ENCODE assay signal across 20 mouse cellular contexts in the genomic region with DNA sequence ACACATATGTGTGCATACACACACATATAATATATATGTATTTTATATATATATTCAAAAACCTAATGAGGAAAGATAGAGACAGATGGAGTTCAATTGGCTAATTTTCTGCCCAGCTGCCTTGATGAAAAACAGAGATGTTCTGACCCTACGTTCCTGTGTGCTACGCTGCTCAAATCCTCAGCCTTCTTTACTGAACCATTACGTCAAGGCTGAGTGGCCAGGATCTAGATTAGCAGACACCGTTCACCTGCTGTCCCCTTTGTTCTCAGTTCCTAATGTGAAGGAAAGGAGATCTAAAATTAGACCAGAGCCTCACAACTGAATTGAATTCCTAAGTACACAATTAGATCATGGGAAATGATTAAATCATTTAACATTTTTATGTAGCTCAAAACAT.
DNase-seq lines count a peak whose midpoint lies in the region; ATAC-seq and TF ChIP-seq lines count a peak whose summit lies in the region.
"Had no signal": no experiment of that assay in that cellular context is flagged by ENCODE, and none has a peak within 500 bp of the region (broad histone marks: within the 10 kb centered on the region; RNA-seq: fewer than 3 reads in every experiment).

No protein-coding gene starts in this region.

- no peaks in the 10 kb centered on the region for H3K9me3 ChIP-seq in forebrain, embryonic 12.5 days
- no peaks in the 10 kb centered on the region for H3K9me3 ChIP-seq in forebrain, embryonic 15.5 days
- no peaks in the 10 kb centered on the region for H3K9me3 ChIP-seq in hindbrain, embryonic 12.5 days (replicated peaks)
- no peaks in the 10 kb centered on the region for H3K9me3 ChIP-seq in hindbrain, embryonic 16.5 days (ENCODE audit: control insufficient read depth, low read length)
- no peaks in the 10 kb centered on the region for H3K9me3 ChIP-seq in midbrain, postnatal 0 days (ENCODE audit: low read length)
- no peaks in the 10 kb centered on the region for H3K9me3 ChIP-seq in midbrain, embryonic 13.5 days
- no peaks in the 10 kb centered on the region for H3K9me3 ChIP-seq in neural tube, embryonic 14.5 days (ENCODE audit: control insufficient read depth, low read length)
- no peaks in the 10 kb centered on the region for H3K9me3 ChIP-seq in liver, embryonic 11.5 days (ENCODE audit: control insufficient read depth, low read length)
- H3K9me3 ChIP-seq: limb, embryonic 13.5 days; lung, embryonic 15.5 days; midbrain, embryonic 12.5 days had no signal

- WGBS in forebrain, embryonic 12.5 days: 9% methylated on average over 4 of the region's 4 CpGs
- WGBS in forebrain, embryonic 15.5 days: 9% methylated on average over 4 of the region's 4 CpGs
- WGBS in hindbrain, embryonic 12.5 days: 52% methylated on average over 4 of the region's 4 CpGs
- 26% methylated on average over 4 of the region's 4 CpGs for WGBS in hindbrain, embryonic 16.5 days
- 19% methylated on average over 4 of the region's 4 CpGs for WGBS in midbrain, postnatal 0 days
- 7% methylated on average over 4 of the region's 4 CpGs for WGBS in midbrain, embryonic 13.5 days
- WGBS in neural tube, embryonic 14.5 days: 40% methylated on average over 4 of the region's 4 CpGs
- WGBS in liver, embryonic 11.5 days: 71% methylated on average over 4 of the region's 4 CpGs

- no peaks in the 10 kb centered on the region for H3K36me3 ChIP-seq in forebrain, embryonic 12.5 days (replicated peaks)
- H3K36me3 ChIP-seq in forebrain, embryonic 15.5 days: no peaks in the 10 kb centered on the region
- no peaks in the 10 kb centered on the region for H3K36me3 ChIP-seq in hindbrain, embryonic 12.5 days
- H3K36me3 ChIP-seq in hindbrain, embryonic 16.5 days (ENCODE audit: control insufficient read depth, insufficient read depth, low read length): no peaks in the 10 kb centered on the region
- no peaks in the 10 kb centered on the region for H3K36me3 ChIP-seq in midbrain, postnatal 0 days (ENCODE audit: insufficient read depth, low read length)
- no peaks in the 10 kb centered on the region for H3K36me3 ChIP-seq in midbrain, embryonic 13.5 days
- H3K36me3 ChIP-seq in neural tube, embryonic 14.5 days (ENCODE audit: control insufficient read depth, insufficient read depth, low read length): no peaks in the 10 kb centered on the region
- no peaks in the 10 kb centered on the region for H3K36me3 ChIP-seq in liver, embryonic 11.5 days (ENCODE audit: control insufficient read depth, insufficient read depth, low read length)
- H3K36me3 ChIP-seq: limb, embryonic 13.5 days; lung, embryonic 15.5 days; midbrain, embryonic 12.5 days had no signal

- 0 out of 2 replicates have a peak, but pooled peaks have one; percentile 23 for ATAC-seq in forebrain, embryonic 12.5 days (ENCODE audit: low FRiP score)
- ATAC-seq in forebrain, embryonic 15.5 days (replicated peaks): no peak
- ATAC-seq in hindbrain, embryonic 12.5 days (ENCODE audit: low FRiP score): peak; percentile 75
- ATAC-seq in hindbrain, embryonic 16.5 days: no peak; the same call in 1 of the 2 replicates
- no peak for ATAC-seq in midbrain, postnatal 0 days (ENCODE audit: low FRiP score)
- no peak for ATAC-seq in midbrain, embryonic 13.5 days
- ATAC-seq in neural tube, embryonic 14.5 days (ENCODE audit: low read depth): peak; percentile 74; the same call in 1 of the 2 replicates
- no peak for ATAC-seq in liver, embryonic 11.5 days (replicated peaks; ENCODE audit: low FRiP score)
- ATAC-seq: forebrain, postnatal 0 days had no signal

- H3K4me2 ChIP-seq in forebrain, embryonic 12.5 days: no peak overlapping the region
- H3K4me2 ChIP-seq in forebrain, embryonic 15.5 days (replicated peaks): no peak overlapping the region
- no peak overlapping the region for H3K4me2 ChIP-seq in hindbrain, embryonic 12.5 days (replicated peaks)
- no peak overlapping the region for H3K4me2 ChIP-seq in hindbrain, embryonic 16.5 days (ENCODE audit: low read length)
- no peak overlapping the region for H3K4me2 ChIP-seq in midbrain, postnatal 0 days (ENCODE audit: low read depth, low read length, poor library complexity, severe bottlenecking)
- H3K4me2 ChIP-seq in midbrain, embryonic 13.5 days (replicated peaks): no peak overlapping the region
- H3K4me2 ChIP-seq in neural tube, embryonic 14.5 days (ENCODE audit: low read depth, low read length): no peak overlapping the region
- H3K4me2 ChIP-seq in liver, embryonic 11.5 days: no peak overlapping the region
- H3K4me2 ChIP-seq: limb, embryonic 13.5 days; lung, embryonic 15.5 days; midbrain, embryonic 12.5 days had no signal

- no peak overlapping the region for H3K4me3 ChIP-seq in forebrain, embryonic 12.5 days (replicated peaks)
- H3K4me3 ChIP-seq in forebrain, embryonic 15.5 days: no peak overlapping the region
- H3K4me3 ChIP-seq in hindbrain, embryonic 12.5 days: no peak overlapping the region
- H3K4me3 ChIP-seq in hindbrain, embryonic 16.5 days (ENCODE audit: low read length): no peak overlapping the region
- H3K4me3 ChIP-seq in midbrain, postnatal 0 days (ENCODE audit: low read depth, low read length): no peak overlapping the region
- H3K4me3 ChIP-seq in midbrain, embryonic 13.5 days (replicated peaks): no peak overlapping the region
- H3K4me3 ChIP-seq in neural tube, embryonic 14.5 days (ENCODE audit: low read depth, low read length): no peak overlapping the region
- H3K4me3 ChIP-seq in liver, embryonic 11.5 days (ENCODE audit: low read depth, low read length): no peak overlapping the region
- H3K4me3 ChIP-seq: limb, embryonic 13.5 days; lung, embryonic 15.5 days; midbrain, embryonic 12.5 days; myocyte had no signal

- H3K27ac ChIP-seq in forebrain, embryonic 12.5 days: no peak overlapping the region
- H3K27ac ChIP-seq in forebrain, embryonic 15.5 days (replicated peaks): no peak overlapping the region
- H3K27ac ChIP-seq in hindbrain, embryonic 12.5 days: no peak overlapping the region
- H3K27ac ChIP-seq in hindbrain, embryonic 16.5 days (ENCODE audit: low read depth, low read length): no peak overlapping the region
- H3K27ac ChIP-seq in midbrain, postnatal 0 days (ENCODE audit: low read depth, low read length): no peak overlapping the region
- no peak overlapping the region for H3K27ac ChIP-seq in midbrain, embryonic 13.5 days
- no peak overlapping the region for H3K27ac ChIP-seq in neural tube, embryonic 14.5 days (ENCODE audit: low read depth, low read length)
- no peak overlapping the region for H3K27ac ChIP-seq in liver, embryonic 11.5 days (ENCODE audit: low read depth, low read length)
- H3K27ac ChIP-seq: limb, embryonic 13.5 days; liver, embryonic 14.5 days; lung, embryonic 15.5 days; macrophage; midbrain, embryonic 12.5 days had no signal

- TF ChIP-seq CTCF in midbrain, postnatal 0 days (IDR thresholded peaks at IDR 0.05): no peak

- H3K9ac ChIP-seq in forebrain, embryonic 12.5 days: no peak overlapping the region
- no peak overlapping the region for H3K9ac ChIP-seq in forebrain, embryonic 15.5 days (replicated peaks)
- no peak overlapping the region for H3K9ac ChIP-seq in hindbrain, embryonic 12.5 days
- no peak overlapping the region for H3K9ac ChIP-seq in hindbrain, embryonic 16.5 days (ENCODE audit: low read depth, low read length)
- H3K9ac ChIP-seq in midbrain, postnatal 0 days (replicated peaks; ENCODE audit: low read length, poor library complexity, severe bottlenecking): no peak overlapping the region
- no peak overlapping the region for H3K9ac ChIP-seq in midbrain, embryonic 13.5 days (replicated peaks)
- no peak overlapping the region for H3K9ac ChIP-seq in neural tube, embryonic 14.5 days (replicated peaks; ENCODE audit: low read depth, low read length)
- no peak overlapping the region for H3K9ac ChIP-seq in liver, embryonic 11.5 days (ENCODE audit: low read depth, low read length)
- H3K9ac ChIP-seq: forebrain, postnatal 0 days; limb, embryonic 13.5 days; liver, embryonic 14.5 days; lung, embryonic 15.5 days; midbrain, embryonic 12.5 days had no signal

- no peaks in the 10 kb centered on the region for H3K27me3 ChIP-seq in forebrain, embryonic 12.5 days
- no peaks in the 10 kb centered on the region for H3K27me3 ChIP-seq in forebrain, embryonic 15.5 days
- no peaks in the 10 kb centered on the region for H3K27me3 ChIP-seq in hindbrain, embryonic 12.5 days
- no peaks in the 10 kb centered on the region for H3K27me3 ChIP-seq in hindbrain, embryonic 16.5 days (replicated peaks; ENCODE audit: control insufficient read depth, insufficient read depth, low read length)
- H3K27me3 ChIP-seq in midbrain, postnatal 0 days (ENCODE audit: insufficient read depth, low read length): no peaks in the 10 kb centered on the region
- H3K27me3 ChIP-seq in midbrain, embryonic 13.5 days: no peaks in the 10 kb centered on the region
- no peaks in the 10 kb centered on the region for H3K27me3 ChIP-seq in neural tube, embryonic 14.5 days (ENCODE audit: control insufficient read depth, insufficient read depth, low read length)
- no peaks in the 10 kb centered on the region for H3K27me3 ChIP-seq in liver, embryonic 11.5 days (replicated peaks; ENCODE audit: control insufficient read depth, insufficient read depth, low read length)
- H3K27me3 ChIP-seq: limb, embryonic 13.5 days; lung, embryonic 15.5 days; midbrain, embryonic 12.5 days had no signal

- no peaks in the 10 kb centered on the region for H3K4me1 ChIP-seq in forebrain, embryonic 12.5 days
- no peaks in the 10 kb centered on the region for H3K4me1 ChIP-seq in forebrain, embryonic 15.5 days
- H3K4me1 ChIP-seq in hindbrain, embryonic 12.5 days: no peaks in the 10 kb centered on the region
- H3K4me1 ChIP-seq in hindbrain, embryonic 16.5 days (ENCODE audit: control insufficient read depth, insufficient read depth, low read depth, low read length): no peaks in the 10 kb centered on the region
- H3K4me1 ChIP-seq in midbrain, postnatal 0 days (ENCODE audit: insufficient read depth, low read length): no peaks in the 10 kb centered on the region
- no peaks in the 10 kb centered on the region for H3K4me1 ChIP-seq in midbrain, embryonic 13.5 days (replicated peaks)
- no peaks in the 10 kb centered on the region for H3K4me1 ChIP-seq in neural tube, embryonic 14.5 days (ENCODE audit: control insufficient read depth, insufficient read depth, low read length)
- H3K4me1 ChIP-seq in liver, embryonic 11.5 days (replicated peaks; ENCODE audit: control insufficient read depth, insufficient read depth, low read length): no peaks in the 10 kb centered on the region
- H3K4me1 ChIP-seq: limb, embryonic 13.5 days; lung, embryonic 15.5 days; midbrain, embryonic 12.5 days had no signal

- peak; percentile 35 for DNase-seq in midbrain, postnatal 0 days (ENCODE audit: low spot score)
- no peak for DNase-seq in liver, embryonic 11.5 days (ENCODE audit: low spot score)
- DNase-seq: adrenal gland, postnatal 36 days; B cell, adult 2 months; cerebellum, adult 9-10 months; forebrain, postnatal 0 days; kidney, adult 2 months; thymus, postnatal 14 days had no signal

Comparison
In these comparisons a context has a peak if more than half of its experiments do, and no peak if none do; other contexts are left out.
1. ATAC-seq: peak in forebrain, embryonic 12.5 days (single experiment), hindbrain, embryonic 12.5 days (single experiment) and neural tube, embryonic 14.5 days (single experiment); none in forebrain, embryonic 15.5 days (single experiment), hindbrain, embryonic 16.5 days (single experiment), midbrain, postnatal 0 days (single experiment), midbrain, embryonic 13.5 days (single experiment) and liver, embryonic 11.5 days (single experiment).